Mouse (Mus musculus) heart, postnatal 4 days (tissue): ENCODE results near the gene Gabarap. TPM values are rescaled to one million over a fixed set of nuclear protein-coding genes. Genes with fewer than 3 reads are reported as not detected.

Experiments used
- DNase-seq: peaks from one replicate; pipeline ENCODE4 v3.0.0; 2021
- microRNA-seq, 2 experiments: library from miRNA; unstranded; fragments of <30 nt; microRNA quantifications; one replicate each; pipeline ENCODE4 v1.2.0; 2021 to 2022
- total RNA-seq, 2 experiments: library from RNA; stranded (reverse); gene quantifications; 2 replicates each; pipeline ENCODE4 v1.2.3; 2021

The Gabarap gene
- total RNA-seq, 2 experiments from 2014 or later, result 271 TPM

- DNase-seq, result peak; percentile 98
Measured at GRCm38 (mm10) chr11:70021264-70022132, 30.6 kb downstream of the Gabarap start.

GRCm38 (mm10) chr11:70023481-70024150, 32.7 kb downstream of the Gabarap start:
- DNase-seq, result peak; percentile 46

DNA sequence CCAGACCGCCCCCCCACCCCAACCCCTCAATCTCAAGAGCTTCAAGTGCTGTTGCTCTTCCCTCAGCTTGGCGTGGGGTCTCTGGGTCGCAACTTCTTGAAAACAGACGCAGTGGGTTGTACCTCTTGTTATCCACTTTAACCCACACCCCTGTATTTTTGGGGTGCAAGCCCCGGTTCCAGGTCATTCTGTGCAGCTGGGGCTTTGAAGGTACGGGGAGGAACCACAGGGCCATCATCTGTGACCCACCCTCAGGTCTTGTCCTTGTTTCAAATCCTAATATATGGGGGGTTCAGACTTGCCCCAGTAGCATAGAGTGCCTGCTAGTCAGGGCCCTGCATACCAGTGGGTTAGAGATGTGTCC, 33.2 kb downstream of the Gabarap start:
- no peak for DNase-seq

DNA sequence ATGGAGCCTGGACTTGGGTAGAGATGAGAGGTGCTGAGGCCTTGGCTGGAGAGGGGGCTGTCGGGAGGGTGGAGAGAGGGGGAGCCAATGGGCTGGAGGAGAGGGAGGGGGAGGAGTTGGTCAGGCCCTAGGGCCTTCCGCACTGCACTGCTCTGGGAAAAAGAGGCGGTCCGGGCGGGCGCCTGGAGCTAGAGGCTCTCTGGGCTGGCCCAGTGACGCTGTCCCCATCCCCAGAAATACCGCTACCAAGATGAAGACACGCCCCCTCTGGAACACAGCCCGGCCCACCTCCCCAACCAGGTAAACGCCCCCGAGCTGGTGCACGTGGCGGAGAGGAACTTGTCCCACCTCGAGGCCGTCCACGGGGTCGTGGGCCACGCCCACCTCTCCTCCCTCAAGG, 35.7 kb downstream of the Gabarap start:
- peak; percentile 72 for DNase-seq

DNA sequence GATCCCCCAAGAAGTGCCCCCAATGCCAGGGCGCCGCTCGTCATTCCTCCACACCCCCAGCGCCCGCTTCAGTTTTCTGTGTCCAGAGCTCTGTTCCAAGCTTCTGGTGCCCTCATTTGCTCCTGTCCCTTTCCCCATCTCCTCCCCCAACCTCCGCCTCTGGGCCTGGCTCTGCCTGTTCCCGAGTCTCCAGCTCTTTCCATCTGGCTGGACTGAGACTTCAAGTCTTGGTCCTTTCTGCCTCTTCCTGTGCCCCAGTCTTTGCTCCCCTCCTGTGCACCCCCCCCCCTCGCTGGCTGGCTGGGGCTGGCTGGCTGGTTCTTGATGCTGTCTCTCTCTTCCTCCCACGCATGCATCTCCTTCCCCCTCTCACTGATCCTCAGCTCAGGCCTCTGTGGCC, 36.5 kb downstream of the Gabarap start:
- peak; percentile 51 for DNase-seq

DNA sequence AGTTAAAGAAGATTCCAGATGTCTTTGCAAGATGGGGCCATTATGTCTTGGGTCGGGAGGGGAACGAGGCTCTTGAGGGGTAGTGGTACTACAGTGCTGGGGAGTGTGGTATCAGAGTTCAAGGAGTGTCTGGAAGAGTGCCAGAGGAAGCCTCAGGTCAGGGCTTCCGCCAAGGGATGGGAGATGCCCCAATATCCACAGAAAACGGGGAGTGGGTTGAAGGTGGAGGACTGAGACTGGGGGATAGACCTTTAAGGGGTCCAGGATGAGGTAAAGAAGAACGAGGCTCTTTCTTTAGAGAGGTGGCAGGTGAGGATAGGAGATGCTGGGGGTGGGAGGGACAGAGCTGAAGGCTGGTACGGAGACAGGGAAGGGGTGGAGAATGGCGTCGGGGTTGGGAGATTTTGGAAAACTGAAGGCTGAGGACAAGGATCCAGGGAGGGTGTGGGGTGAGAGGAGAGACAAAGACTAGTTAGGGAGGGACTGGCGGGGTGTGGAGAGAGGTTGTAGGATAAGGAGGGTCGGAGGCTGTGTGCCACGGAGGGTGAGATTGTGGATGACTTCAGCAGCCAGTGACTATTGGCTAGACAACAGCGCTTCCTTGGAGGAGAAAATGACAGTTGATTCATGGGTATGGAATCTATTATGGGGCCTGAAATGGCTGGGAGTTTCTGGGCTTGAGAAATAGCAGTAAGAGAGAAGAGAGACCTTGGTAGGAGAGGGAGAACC, 37.6 kb downstream of the Gabarap start:
- DNase-seq, result no peak

DNA sequence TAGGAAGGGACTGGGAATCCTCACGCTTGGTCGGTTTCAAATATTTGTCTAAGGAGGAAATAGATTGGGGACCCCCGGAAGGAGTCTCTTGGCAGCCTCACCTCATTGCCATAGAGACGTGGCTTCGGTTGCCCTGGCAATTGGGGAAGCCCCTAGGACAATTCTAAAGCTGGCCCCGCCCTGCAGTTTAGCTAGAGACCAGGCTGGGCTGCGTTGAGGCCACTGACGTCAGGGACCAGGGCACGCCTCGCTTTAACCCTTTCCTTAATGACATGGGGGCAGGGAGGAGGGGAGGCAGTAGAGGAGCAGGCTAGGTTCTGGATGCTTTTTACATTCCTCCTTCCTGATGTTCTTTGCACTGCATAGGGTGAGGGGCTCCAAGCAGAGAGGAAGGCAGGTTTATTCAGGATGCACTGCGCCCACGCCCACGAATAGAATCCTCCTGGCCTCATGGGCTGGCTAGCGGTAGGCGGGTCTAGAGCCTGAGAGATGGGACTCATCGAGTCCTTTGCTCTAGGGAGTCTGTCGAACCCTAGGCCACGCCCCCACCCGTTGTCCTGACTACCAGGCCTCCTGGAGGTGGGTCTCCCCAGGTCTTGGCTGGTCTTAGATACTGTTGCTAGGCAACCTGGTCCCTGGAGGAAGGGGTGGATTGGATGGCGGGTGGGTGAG, 38.3 kb downstream of the Gabarap start:
- peak; percentile 86 for DNase-seq

DNA sequence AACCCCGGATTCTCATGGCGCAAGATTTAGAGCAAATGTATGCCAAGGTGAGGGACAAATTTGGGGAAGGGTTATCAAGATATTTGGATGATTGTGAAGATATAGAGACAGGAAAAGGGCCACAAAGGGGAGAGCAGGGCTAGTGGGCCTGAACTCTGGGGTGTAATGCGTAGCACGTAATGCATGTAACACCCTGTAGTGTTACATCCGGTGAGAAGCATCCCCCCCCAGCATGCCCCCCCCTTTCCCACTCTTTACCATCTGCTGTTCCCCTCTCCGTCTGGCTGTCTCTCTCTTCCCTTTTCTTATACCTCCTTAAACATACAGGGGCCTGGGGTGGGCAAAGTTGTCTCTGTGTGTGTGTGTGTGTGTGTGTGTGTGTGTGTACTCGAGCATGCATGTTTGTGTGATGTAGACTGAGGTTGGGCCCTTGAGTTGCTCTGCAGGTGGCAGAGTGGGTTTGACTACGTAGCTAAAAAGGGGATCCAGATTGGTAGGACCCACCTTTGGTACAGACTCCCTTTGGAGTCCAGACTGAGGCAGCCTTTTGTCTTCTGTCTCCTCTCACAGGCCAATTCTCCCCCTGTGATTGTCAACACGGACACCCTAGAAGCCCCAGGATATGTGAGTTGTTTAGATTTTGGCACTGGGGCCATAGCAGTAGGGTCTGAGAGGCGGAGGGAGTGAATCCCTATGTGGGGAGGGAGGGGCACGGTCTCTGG, 39.0 kb downstream of the Gabarap start:
- no peak for DNase-seq

DNA sequence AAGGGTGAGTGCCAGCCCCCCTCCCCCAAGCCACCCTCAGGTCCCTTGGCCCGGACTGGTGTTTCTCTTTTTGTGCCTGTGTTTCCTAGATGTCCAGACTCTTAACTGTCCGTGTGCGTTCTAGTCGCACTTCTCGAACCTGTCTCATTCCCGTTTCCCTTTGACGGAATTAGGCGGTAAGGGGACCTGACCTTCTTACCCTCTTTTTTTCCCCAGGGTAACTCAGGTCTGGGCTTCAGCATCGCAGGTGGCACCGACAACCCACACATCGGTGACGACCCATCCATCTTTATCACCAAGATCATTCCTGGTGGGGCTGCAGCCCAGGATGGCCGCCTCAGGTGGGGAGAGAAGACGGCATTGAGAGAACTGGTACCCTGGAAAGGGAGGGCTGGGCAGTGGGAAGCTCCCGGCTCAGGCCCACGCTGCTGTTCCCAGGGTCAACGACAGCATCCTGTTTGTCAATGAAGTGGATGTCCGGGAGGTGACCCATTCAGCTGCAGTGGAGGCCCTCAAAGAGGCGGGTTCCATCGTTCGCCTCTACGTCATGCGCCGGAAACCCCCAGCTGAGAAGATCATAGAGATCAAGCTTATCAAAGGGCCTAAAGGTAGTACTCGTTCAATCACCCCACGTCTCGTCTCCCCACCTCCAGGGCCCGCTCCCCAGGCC, 39.8 kb downstream of the Gabarap start:
- no peak for DNase-seq

DNA sequence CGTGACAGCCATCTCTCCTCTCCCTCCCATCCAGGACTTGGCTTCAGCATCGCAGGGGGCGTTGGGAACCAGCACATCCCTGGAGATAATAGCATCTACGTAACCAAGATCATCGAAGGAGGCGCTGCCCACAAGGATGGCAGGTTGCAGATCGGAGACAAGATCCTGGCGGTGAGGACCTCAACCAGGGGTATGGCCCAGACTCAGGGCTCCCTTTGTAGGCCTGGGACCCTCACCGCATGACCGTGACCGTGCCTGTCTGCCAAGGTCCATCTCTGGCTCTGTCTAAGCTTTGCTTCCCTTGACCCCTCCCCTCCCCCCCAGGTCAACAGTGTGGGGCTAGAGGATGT, 40.4 kb downstream of the Gabarap start:
- DNase-seq, result no peak

DNA sequence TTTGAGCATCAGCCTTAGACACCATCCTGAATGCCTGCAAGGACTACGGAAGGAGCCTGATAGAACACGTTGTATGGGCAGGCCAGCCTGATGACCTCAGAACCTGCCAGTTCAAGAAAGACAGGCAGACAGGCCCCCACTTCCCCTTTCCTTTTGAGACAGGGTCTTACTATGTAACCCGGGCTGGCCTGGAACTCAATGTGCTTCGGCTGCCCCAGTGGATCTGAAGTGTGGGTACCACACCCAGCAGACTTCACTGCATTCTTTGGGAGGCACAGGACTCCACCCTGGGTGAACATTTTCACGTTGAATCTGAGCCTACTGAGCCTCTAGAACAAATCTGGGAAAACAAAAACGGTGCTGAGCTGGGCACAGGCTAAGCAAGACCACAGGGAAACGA, 47.2 kb downstream of the Gabarap start:
- DNase-seq, result no peak

GRCm38 (mm10) chr11:70039631-70040030, 48.7 kb downstream of the Gabarap start:
- no peak for DNase-seq

DNA sequence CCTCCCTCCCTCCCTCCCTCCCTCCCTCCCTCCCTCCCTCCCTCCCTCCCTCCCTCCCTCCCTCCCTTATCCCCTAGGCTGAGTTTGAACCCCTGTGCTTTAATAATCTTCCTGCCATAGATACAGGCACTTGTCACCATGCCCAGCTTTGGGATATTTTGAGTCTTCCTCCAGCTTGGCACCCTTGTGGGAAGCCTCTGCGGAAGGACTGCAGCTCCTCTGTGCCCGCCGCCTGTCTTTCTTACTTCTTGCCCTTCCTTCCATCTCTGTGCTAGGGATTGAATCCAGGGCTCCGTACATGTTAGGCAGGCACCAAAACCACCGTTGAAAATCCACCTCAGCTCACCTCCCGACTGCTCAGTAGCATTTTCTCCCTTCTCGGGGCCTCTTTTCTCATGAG, 49.2 kb downstream of the Gabarap start:
- DNase-seq, result no peak

GRCm38 (mm10) chr11:70042309-70043085, 51.6 kb downstream of the Gabarap start:
- DNase-seq, result no peak

- DNase-seq, result no peak
Measured at GRCm38 (mm10) chr11:70043665-70044064, 52.7 kb downstream of the Gabarap start.

Small RNA genes lying within 50 kb of the gene (microRNA-seq; reads per million reads assigned to microRNA genes)
- gene Gm44349 (0.35 to 0.41 reads per million in 2 experiments), gene Mir324 (3,784 to 4,095 reads per million in 2 experiments)

Other genes starting within 250 kb of the Gabarap start
- gene Polr2a, start 232.5 kb upstream of the Gabarap start, total RNA-seq, result 10 to 100 TPM; 53.7 TPM
- not detected for gene Slc35g3, start 229.2 kb upstream of the Gabarap start, total RNA-seq
- 10 to 100 TPM; 34.1 to 36.8 TPM for gene Zbtb4, start 225.2 kb upstream of the Gabarap start, total RNA-seq
- gene Chrnb1, start 195.2 kb upstream of the Gabarap start, total RNA-seq, result 1 to 10 TPM; 3.1 to 5.1 TPM
- 1 to 10 TPM; 3.1 to 3.7 TPM for gene Fgf11, start 189.3 kb upstream of the Gabarap start, total RNA-seq
- gene Tmem102, start 185.5 kb upstream of the Gabarap start, total RNA-seq, result under 1 TPM; 0.60 to 0.92 TPM
- not detected for gene Gm39566, start 175.8 kb upstream of the Gabarap start, total RNA-seq
- gene Spem2, start 172.7 kb upstream of the Gabarap start, total RNA-seq, result not detected
- gene Spem1, start 169.0 kb upstream of the Gabarap start, total RNA-seq, result not detected
- gene Nlgn2, start 153.4 kb upstream of the Gabarap start, total RNA-seq, result 10 to 100 TPM; 11.0 to 11.6 TPM
- gene Tmem256, start 152.6 kb upstream of the Gabarap start, total RNA-seq, result 100 to 1,000 TPM; 143 to 166 TPM
- 10 to 100 TPM; 59.7 to 59.9 TPM for gene Plscr3, start 144.8 kb upstream of the Gabarap start, total RNA-seq
- gene Tnk1, start 132.4 kb upstream of the Gabarap start, total RNA-seq, result not detected
- gene Tmem95, start 113.1 kb upstream of the Gabarap start, total RNA-seq, result not detected
- 1 to 10 TPM; 3.3 TPM for gene Kctd11, start 109.7 kb upstream of the Gabarap start, total RNA-seq
- 1 to 10 TPM; 2.8 to 3.2 TPM for gene Acap1, start 95.6 kb upstream of the Gabarap start, total RNA-seq
- gene 2810408A11Rik, start 90.2 kb upstream of the Gabarap start, total RNA-seq, result 1 to 10 TPM; 5.2 to 6.2 TPM
- gene Neurl4, start 90.1 kb upstream of the Gabarap start, total RNA-seq, result 10 to 100 TPM; 45.8 to 48.5 TPM
- gene Gps2, start 77.3 kb upstream of the Gabarap start, total RNA-seq, result 10 to 100 TPM; 29.6 to 33.0 TPM
- gene Eif5a, start 69.2 kb upstream of the Gabarap start, total RNA-seq, result 100 to 1,000 TPM; 550 to 556 TPM
- gene Ybx2, start 55.3 kb upstream of the Gabarap start, total RNA-seq, result 10 to 100 TPM; 24.8 to 35.7 TPM
- gene Slc2a4, start 43.0 kb upstream of the Gabarap start, total RNA-seq, result 100 to 1,000 TPM in 1 of 2 experiments, 10 to 100 TPM in 1; 97.9 to 101 TPM
- under 1 TPM in 1 of 2 experiments, not detected in 1; 0.76 TPM for gene Cldn7, start 26.4 kb upstream of the Gabarap start, total RNA-seq
- 100 to 1,000 TPM; 132 to 144 TPM for gene Ctdnep1, start 10.0 kb upstream of the Gabarap start, total RNA-seq
- gene Elp5, start 8.6 kb upstream of the Gabarap start, total RNA-seq, result 10 to 100 TPM; 63.1 to 64.6 TPM
- gene Phf23, start 4.6 kb downstream of the Gabarap start, total RNA-seq, result 10 to 100 TPM; 25.0 to 30.3 TPM
- 10 to 100 TPM; 13.1 to 14.0 TPM for gene Dvl2, start 9.5 kb downstream of the Gabarap start, total RNA-seq
- gene Acadvl, start 24.3 kb downstream of the Gabarap start, total RNA-seq, result 100 to 1,000 TPM; 862 to 957 TPM
- gene Dlg4, start 25.8 kb downstream of the Gabarap start, total RNA-seq, result 10 to 100 TPM; 13.2 to 15.5 TPM
- not detected for gene Asgr1, start 62.9 kb downstream of the Gabarap start, total RNA-seq
- gene Asgr2, start 101.5 kb downstream of the Gabarap start, total RNA-seq, result not detected
- under 1 TPM; 0.29 to 0.50 TPM for gene Mgl2, start 139.2 kb downstream of the Gabarap start, total RNA-seq
- gene Clec10a, start 165.1 kb downstream of the Gabarap start, total RNA-seq, result under 1 TPM; 0.60 to 0.99 TPM
- gene Slc16a11, start 221.6 kb downstream of the Gabarap start, total RNA-seq, result under 1 TPM in 1 of 2 experiments, not detected in 1; 0.43 TPM
- 1 to 10 TPM; 6.3 to 6.5 TPM for gene Slc16a13, start 229.9 kb downstream of the Gabarap start, total RNA-seq
- gene Bcl6b, start 238.7 kb downstream of the Gabarap start, total RNA-seq, result 10 to 100 TPM; 47.0 to 53.6 TPM
- 10 to 100 TPM; 72.3 to 79.4 TPM for gene 0610010K14Rik, start 246.8 kb downstream of the Gabarap start, total RNA-seq
- 1 to 10 TPM; 2.4 to 2.6 TPM for gene Gm21988, start 248.7 kb downstream of the Gabarap start, total RNA-seq
- 10 to 100 TPM; 95.8 to 96.1 TPM for gene Rnasek, start 248.7 kb downstream of the Gabarap start, total RNA-seq